Mouse (Mus musculus) liver, embryonic 14.5 days (tissue): ENCODE measurements around the gene Mrps17.

Experiments used
- CTCF ChIP-seq: IDR thresholded peaks from 2 replicates; pipeline ENCODE4 v1.5.1; 2016; ENCODE audit warnings: antibody characterized with exemption, low read depth, control low read depth
- EP300 ChIP-seq: IDR thresholded peaks from 2 replicates; pipeline ENCODE4 v1.6.1; 2016; ENCODE audit warnings: antibody characterized with exemption, low read depth

DNA sequence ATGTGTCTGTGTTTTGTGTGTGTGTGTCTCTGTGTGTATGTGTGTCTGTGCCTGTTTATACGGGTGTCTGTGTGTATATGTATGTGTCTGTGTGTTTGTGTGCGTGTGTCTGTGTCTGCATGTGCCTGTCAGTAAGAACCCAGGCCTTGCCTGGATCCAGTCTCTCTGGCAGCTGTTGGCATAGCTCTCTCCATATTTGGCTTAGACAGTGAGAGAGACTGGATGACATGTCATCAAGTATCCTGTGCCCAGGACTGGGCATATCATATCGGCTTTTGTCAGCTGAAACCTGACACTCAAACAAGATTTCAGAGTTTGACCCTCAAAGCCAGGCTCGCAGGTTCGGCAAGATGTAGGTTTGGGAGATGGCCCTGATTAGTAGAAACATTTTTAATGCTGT is 15.7 kb downstream of the Mrps17 start:
- TF ChIP-seq CTCF (no peak), EP300 (no peak)
